Mouse (Mus musculus) lung, embryonic 14.5 days (tissue): ENCODE data around the gene Smim24. TPM values are rescaled to one million over a fixed set of nuclear protein-coding genes. Genes with fewer than 3 reads are reported as not detected.

Source experiments
- ATAC-seq: fragments of 200-750 bp; cut with Nextera tagmentation; 2 replicates; pipeline ENCODE4 v1.8.0; 2017; ENCODE audit warnings: mild to moderate bottlenecking, moderate TSS enrichment, moderate library complexity; ENCODE audit not compliant: insufficient read depth
- DNase-seq: peaks from one replicate; pipeline ENCODE4 v3.0.0-alpha.2; 2015
- H3K27ac ChIP-seq: fragments of 300-500 bp; sonication (generic); 2 replicates; pipeline ENCODE4 v1.5.1; 2014; ENCODE audit warnings: low read depth, mild to moderate bottlenecking, moderate library complexity
- H3K27me3 ChIP-seq: fragments of 300-500 bp; sonication (generic); 2 replicates; pipeline ENCODE4 v1.6.1; 2014; ENCODE audit warnings: low read length, control low read depth; ENCODE audit not compliant: insufficient read depth
- H3K36me3 ChIP-seq: fragments of 300-500 bp; sonication (generic); 2 replicates; pipeline ENCODE4 v1.6.1; 2014; ENCODE audit warnings: control low read depth; ENCODE audit not compliant: insufficient read depth
- H3K4me1 ChIP-seq: fragments of 300-500 bp; sonication (generic); 2 replicates; pipeline ENCODE4 v1.6.1; 2014; ENCODE audit warnings: antibody characterized with exemption, control low read depth; ENCODE audit not compliant: insufficient read depth
- H3K4me2 ChIP-seq: fragments of 300-500 bp; sonication (generic); 2 replicates; pipeline ENCODE4 v1.6.1; 2014; ENCODE audit warnings: mild to moderate bottlenecking
- H3K4me3 ChIP-seq: fragments of 300-500 bp; sonication (generic); 2 replicates; pipeline ENCODE4 v1.5.1; 2014; ENCODE audit warnings: low read depth, low read length
- H3K9ac ChIP-seq: fragments of 300-500 bp; sonication (generic); 2 replicates; pipeline ENCODE4 v1.6.1; 2014
- H3K9me3 ChIP-seq: fragments of 300-500 bp; sonication (generic); 2 replicates; pipeline ENCODE4 v1.6.1; 2016; ENCODE audit warnings: low read depth, low read length, control low read depth
- CTCF ChIP-seq: IDR thresholded peaks from 2 replicates; pipeline ENCODE4 v1.5.1; 2016; ENCODE audit warnings: antibody characterized with exemption, low read depth
- WGBS: fragments of 180-500 bp; shearing (Covaris S2); extraction: QIAGEN DNeasy Blood & Tissue Kit; methylation state at CpG from one replicate; pipeline ENCODE4 v1.1.7; 2014; 5-methylcytosine and 5-hydroxymethylcytosine counted together
- polyA plus RNA-seq: library from polyadenylated mRNA; unstranded; fragments of >200 nt; fragmentation: Nextera tagmentation; extraction: Ambion mirVana; gene quantifications from 2 replicates; pipeline ENCODE4 v1.2.1, GENCODE M21; 2014

Gene Smim24
- polyA plus RNA-seq, 1 experiment from 2014 or later: 3.3 TPM

GRCm38 (mm10) chr10:81365073-81365472 is 27.8 kb upstream of the Smim24 start:
- Histone ChIP-seq H3K4me1 (peaks cover 28% of the 10 kb centered on the region), H3K9ac (no peak overlapping the region), H3K27ac (no peak overlapping the region), H3K9me3 (no peaks in the 10 kb centered on the region), H3K4me3 (no peak overlapping the region), H3K4me2 (peak overlapping the region; percentile 60), H3K36me3 (peaks cover 52% of the 10 kb centered on the region), H3K27me3 (peaks cover 8% of the 10 kb centered on the region; the same call in 1 of the 2 replicates)
- no peak for DNase-seq
- no peak; the same call in none of the 2 replicates for ATAC-seq
- 26% methylated on average over 4 of the region's 4 CpGs for WGBS
- no peak for TF ChIP-seq CTCF

DNA sequence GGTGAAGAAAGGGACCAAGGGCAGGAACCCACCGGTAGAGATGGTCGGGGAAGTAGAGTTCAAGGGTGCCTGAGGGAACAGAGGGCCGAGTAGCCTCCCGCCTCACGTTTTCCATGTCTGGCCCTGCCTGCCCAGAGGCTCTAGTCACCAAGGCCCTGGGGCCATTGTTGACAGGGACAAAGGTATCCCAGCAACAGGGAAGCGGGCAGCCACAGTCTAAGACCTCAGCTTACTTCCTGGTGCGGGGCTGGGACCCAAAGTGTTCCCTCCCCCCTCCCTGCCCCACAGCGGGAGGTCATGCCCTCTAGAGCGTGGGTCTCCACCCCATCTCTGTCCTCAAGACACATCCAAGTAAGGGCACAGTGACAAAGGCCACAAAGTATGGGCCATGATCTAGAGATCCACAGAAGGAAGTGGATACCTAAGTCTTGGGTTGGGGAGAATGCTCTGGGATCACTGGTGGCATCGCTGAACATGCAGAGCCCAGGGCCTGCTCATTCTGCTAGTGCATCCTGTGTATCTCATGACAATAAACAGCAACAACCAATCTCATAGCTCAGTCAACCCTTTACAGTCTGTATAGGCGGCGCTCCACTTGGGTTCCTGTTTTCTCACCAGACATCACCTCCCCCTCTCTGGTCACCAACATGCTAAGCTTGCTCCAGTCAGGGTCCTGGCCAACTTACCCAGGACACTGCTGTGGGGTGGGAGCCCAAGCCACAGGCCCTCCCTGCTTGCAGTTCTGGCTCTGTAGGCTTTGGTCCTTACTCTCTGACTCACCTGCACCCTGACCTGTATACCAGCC is 27.0 kb upstream of the Smim24 start, which contains the start of gene 4930404N11Rik:
TSS of gene 4930404N11Rik (minus strand) at position 145 of the 805 bp plus-strand sequence.
- ATAC-seq (peak; percentile 2; the same call in 1 of the 2 replicates), DNase-seq (peak; percentile 56)
- Histone ChIP-seq H3K4me2 (peak within 1 kb of the TSS; percentile 60), H3K4me1 (peaks cover 25% of the 10 kb centered on the region), H3K27me3 (peaks cover 8% of the 10 kb centered on the region; the same call in 1 of the 2 replicates), H3K36me3 (peaks cover 57% of the 10 kb centered on the region), H3K4me3 (peak within 1 kb of the TSS; percentile 34), H3K9me3 (no peaks in the 10 kb centered on the region), H3K9ac (0 out of 2 replicates have a peak within 1 kb of the TSS, but pooled peaks have one; percentile 39), H3K27ac (peak within 1 kb of the TSS; percentile 36; the same call in 1 of the 2 replicates)
- TF ChIP-seq CTCF: no peak
- 27% methylated on average over 12 of the region's 12 CpGs for WGBS

DNA sequence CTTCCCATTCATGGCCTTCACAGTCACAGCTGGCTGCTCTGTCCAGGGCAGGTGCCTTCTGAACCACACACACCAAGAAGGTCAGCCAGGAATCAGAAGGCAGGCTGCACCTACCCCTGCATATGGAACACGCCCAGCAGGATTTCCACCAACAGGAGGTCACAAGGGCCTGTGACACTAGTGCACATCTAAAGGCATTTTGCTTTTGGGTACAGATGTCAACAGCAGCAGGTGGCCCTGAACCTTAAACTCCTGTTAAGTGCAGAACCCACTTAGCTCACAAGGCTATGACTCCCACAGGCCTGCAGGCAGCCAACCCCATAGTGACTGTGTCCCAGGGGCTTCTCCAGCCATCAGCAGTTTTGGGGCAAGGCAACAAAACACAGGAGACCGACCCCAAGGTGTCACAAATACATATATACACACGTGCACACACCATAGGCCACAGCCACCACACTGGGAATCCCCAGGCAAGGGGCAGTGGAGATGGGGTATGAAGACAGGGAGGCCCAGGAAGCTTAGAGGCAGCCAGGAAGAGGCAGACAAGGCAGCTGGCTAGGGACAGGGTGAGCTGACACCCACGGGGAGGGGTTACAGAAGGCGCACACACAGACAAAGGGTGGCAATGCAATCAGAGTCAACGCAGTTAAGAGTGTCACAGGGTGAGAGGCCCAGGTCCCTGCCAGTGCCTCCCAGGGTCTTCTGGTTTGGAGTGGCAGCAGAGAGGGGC is 26.2 kb upstream of the Smim24 start:
- ATAC-seq (no peak), DNase-seq (no peak)
- Histone ChIP-seq H3K4me3 (no peak overlapping the region), H3K36me3 (peaks cover 60% of the 10 kb centered on the region), H3K9me3 (no peaks in the 10 kb centered on the region), H3K27ac (no peak overlapping the region), H3K4me1 (peaks cover 25% of the 10 kb centered on the region), H3K4me2 (no peak overlapping the region), H3K9ac (no peak overlapping the region), H3K27me3 (peaks cover 8% of the 10 kb centered on the region; the same call in 1 of the 2 replicates)
- WGBS: 73% methylated on average over 6 of the region's 6 CpGs
- no peak for TF ChIP-seq CTCF

DNA sequence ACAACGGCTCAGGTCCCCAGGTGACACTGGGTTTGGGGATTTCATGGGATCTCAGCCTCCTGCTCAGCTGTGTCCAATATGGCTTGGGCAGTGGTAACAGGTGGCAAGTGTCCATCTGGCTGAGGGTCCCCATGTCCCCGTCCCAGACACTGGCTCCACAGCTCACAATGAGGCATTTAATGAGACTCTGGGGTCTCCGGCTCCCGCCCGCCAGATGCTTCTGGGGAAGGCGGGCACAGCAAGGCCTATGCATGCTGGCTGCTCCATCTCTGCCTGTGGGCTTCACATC is 25.7 kb upstream of the Smim24 start:
- H3K9ac ChIP-seq: no peak overlapping the region
- DNase-seq: no peak
- no peak for TF ChIP-seq CTCF
- H3K36me3 ChIP-seq: peaks cover 65% of the 10 kb centered on the region
- H3K9me3 ChIP-seq: no peaks in the 10 kb centered on the region
- H3K27ac ChIP-seq: no peak overlapping the region
- peaks cover 8% of the 10 kb centered on the region; the same call in 1 of the 2 replicates for H3K27me3 ChIP-seq
- ATAC-seq: no peak
- no peak overlapping the region for H3K4me2 ChIP-seq
- peaks cover 22% of the 10 kb centered on the region for H3K4me1 ChIP-seq
- 72% methylated on average over 6 of the region's 6 CpGs for WGBS
- no peak overlapping the region for H3K4me3 ChIP-seq

GRCm38 (mm10) chr10:81375322-81375721 is 17.5 kb upstream of the Smim24 start:
- Histone ChIP-seq H3K36me3 (peaks cover 62% of the 10 kb centered on the region), H3K4me1 (peaks cover 9% of the 10 kb centered on the region), H3K4me3 (no peak overlapping the region), H3K27me3 (no peaks in the 10 kb centered on the region), H3K4me2 (no peak overlapping the region; the same call in 1 of the 2 replicates), H3K9me3 (no peaks in the 10 kb centered on the region), H3K27ac (no peak overlapping the region), H3K9ac (no peak overlapping the region)
- 89% methylated on average over 10 of the region's 10 CpGs for WGBS
- no peak for ATAC-seq
- DNase-seq: no peak
- no peak for TF ChIP-seq CTCF

- Histone ChIP-seq H3K9me3 (no peaks in the 10 kb centered on the region), H3K27ac (no peak overlapping the region), H3K4me1 (peaks cover 9% of the 10 kb centered on the region), H3K4me3 (peak overlapping the region; percentile 89), H3K9ac (peak overlapping the region; percentile 95), H3K4me2 (peak overlapping the region; percentile 71), H3K36me3 (peaks cover 48% of the 10 kb centered on the region), H3K27me3 (no peaks in the 10 kb centered on the region)
- DNase-seq (peak; percentile 44), ATAC-seq (no peak)
- 30% methylated on average over 6 of the region's 6 CpGs for WGBS
- TF ChIP-seq CTCF: no peak
Measured at GRCm38 (mm10) chr10:81376561-81377361, 16.1 kb upstream of the Smim24 start.
